Mouse (Mus musculus): Measurements from ENCODE around the gene Dtx3. TPM values are rescaled to one million over a fixed set of nuclear protein-coding genes. Genes with fewer than 3 reads are reported as not detected.
"Not testable (repeated sequence)": the region's sequence is repeated elsewhere in the genome, so short reads cannot be mapped to it uniquely, and the experiment has no call there.

The Dtx3 gene
- polyA plus RNA-seq, 1 experiment = 101 TPM

DNA sequence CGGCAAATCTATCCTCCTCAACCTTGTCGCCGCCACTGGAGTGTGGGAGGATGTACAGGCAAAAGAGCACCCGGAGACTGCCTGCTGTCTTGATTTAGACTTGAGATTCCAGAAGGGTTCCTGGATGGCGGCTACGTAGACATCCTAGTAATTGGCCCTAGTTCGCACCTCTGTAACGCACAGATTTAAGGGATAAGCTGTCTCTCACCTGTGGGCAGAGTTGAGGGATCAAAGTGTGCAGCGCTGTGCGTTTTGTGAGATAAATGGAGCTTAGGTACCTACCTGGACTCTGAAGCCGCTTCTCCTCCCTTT is 29.2 kb downstream of the Dtx3 start:
- WGBS = 27% methylated on average over 11 of the region's 11 CpGs
- no peak for TF ChIP-seq POLR2A (IDR thresholded peaks at IDR 0.05; ENCODE audit: low read depth, low read length)
- H3K27ac ChIP-seq (ENCODE audit: insufficient read depth, low read depth, low read length) = no peak overlapping the region
- peaks cover 2% of the 10 kb centered on the region; the same call in 1 of the 2 replicates for H3K27me3 ChIP-seq (replicated peaks; ENCODE audit: control insufficient read depth, insufficient read depth, low read length)
- H3K4me1 ChIP-seq (ENCODE audit: control insufficient read depth, insufficient read depth, low read length) = 0 out of 2 replicates have a peak, but pooled peaks cover 2% of the 10 kb centered on the region
- H3K36me3 ChIP-seq (ENCODE audit: control insufficient read depth, insufficient read depth, low read length) = no peaks in the 10 kb centered on the region
- no peak for DNase-seq
- peak overlapping the region; percentile 60 for H3K4me3 ChIP-seq (ENCODE audit: insufficient read depth, low read depth, low read length)

DNA sequence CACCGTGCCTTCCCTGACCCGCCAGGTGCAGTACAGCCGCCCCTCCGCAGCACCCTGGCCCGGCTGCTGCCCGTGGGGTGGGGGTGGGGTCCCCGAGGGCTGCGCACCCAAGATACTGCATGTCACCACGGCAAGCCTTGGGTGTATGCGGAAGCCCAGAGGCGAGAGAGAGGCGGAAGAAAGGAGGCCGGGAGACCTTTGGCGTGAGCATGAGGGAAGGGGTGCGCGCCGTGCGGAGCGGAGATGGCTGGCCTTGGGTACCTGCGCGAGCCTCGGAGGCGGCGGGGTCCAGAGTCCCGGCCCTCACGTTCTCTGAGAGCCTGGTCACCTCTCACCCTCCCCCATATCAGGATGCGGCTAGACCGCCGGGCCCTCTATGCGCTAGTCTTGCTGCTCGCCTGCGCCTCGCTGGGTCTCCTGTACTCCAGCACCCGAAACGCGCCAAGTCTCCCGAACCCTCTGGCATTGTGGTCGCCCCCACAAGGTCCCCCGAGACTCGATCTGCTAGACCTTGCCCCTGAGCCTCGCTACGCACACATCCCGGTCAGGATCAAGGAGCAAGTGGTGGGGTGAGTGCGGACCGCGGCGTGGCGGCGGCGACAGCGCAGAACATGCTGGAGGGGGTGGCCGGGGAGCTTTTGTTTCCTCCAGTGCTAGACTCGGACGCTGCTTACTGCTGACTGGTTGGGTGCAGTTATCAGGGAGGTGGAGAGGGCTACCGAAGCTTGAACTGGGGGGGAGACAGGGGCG is 29.7 kb downstream of the Dtx3 start:
- H3K27me3 ChIP-seq (replicated peaks; ENCODE audit: control insufficient read depth, insufficient read depth, low read length) = peaks cover 2% of the 10 kb centered on the region; the same call in 1 of the 2 replicates
- WGBS = 2% methylated on average over 56 of the region's 56 CpGs
- TF ChIP-seq CTCF (conservative IDR thresholded peaks at IDR 0.05; ENCODE audit: insufficient read depth, insufficient read length, low read depth, low read length) = no peak
- no peak for TF ChIP-seq POLR2A (IDR thresholded peaks at IDR 0.05; ENCODE audit: low read depth, low read length)

DNA sequence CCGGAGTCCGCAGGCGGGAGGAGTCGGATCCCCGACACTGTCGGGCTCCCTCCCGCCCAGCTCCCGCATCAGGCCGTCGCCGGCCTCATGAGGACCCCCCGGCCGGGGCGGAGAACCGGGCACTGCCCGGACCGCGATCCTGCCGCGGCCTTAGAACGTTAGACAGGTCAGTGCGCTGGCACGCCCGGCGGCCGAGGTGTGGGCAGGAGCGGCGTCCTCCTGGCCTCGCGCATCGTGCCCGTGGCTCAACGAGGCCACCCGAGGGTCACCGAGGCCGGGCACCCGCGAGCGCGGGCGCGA is 30.2 kb downstream of the Dtx3 start:
- WGBS = 3% methylated on average over 42 of the region's 42 CpGs
- TF ChIP-seq CTCF (conservative IDR thresholded peaks at IDR 0.05; ENCODE audit: insufficient read depth, insufficient read length, low read depth, low read length) = no peak
- TF ChIP-seq POLR2A (IDR thresholded peaks at IDR 0.05; ENCODE audit: low read depth, low read length) = no peak
- H3K27me3 ChIP-seq (replicated peaks; ENCODE audit: control insufficient read depth, insufficient read depth, low read length) = peaks cover 2% of the 10 kb centered on the region; the same call in 1 of the 2 replicates
- peak overlapping the region; percentile 5 for H3K27ac ChIP-seq (ENCODE audit: insufficient read depth, low read depth, low read length)
- H3K4me3 ChIP-seq (ENCODE audit: insufficient read depth, low read depth, low read length) = peak overlapping the region; percentile 60
- H3K36me3 ChIP-seq (ENCODE audit: control insufficient read depth, insufficient read depth, low read length) = no peaks in the 10 kb centered on the region
- DNase-seq = peak; percentile 34
- H3K4me1 ChIP-seq (ENCODE audit: control insufficient read depth, insufficient read depth, low read length) = 0 out of 2 replicates have a peak, but pooled peaks cover 2% of the 10 kb centered on the region

More for the DNA sequence above, 29.7 kb downstream of the Dtx3 start:
- H3K4me1 ChIP-seq (ENCODE audit: control insufficient read depth, insufficient read depth, low read length) = 0 out of 2 replicates have a peak, but pooled peaks cover 2% of the 10 kb centered on the region
- H3K4me3 ChIP-seq (ENCODE audit: insufficient read depth, low read depth, low read length) = peak overlapping the region; percentile 60
- H3K36me3 ChIP-seq (ENCODE audit: control insufficient read depth, insufficient read depth, low read length) = no peaks in the 10 kb centered on the region
- H3K27ac ChIP-seq (ENCODE audit: insufficient read depth, low read depth, low read length) = peak overlapping the region; percentile 5; the same call in 1 of the 2 replicates
- DNase-seq = no peak

DNA sequence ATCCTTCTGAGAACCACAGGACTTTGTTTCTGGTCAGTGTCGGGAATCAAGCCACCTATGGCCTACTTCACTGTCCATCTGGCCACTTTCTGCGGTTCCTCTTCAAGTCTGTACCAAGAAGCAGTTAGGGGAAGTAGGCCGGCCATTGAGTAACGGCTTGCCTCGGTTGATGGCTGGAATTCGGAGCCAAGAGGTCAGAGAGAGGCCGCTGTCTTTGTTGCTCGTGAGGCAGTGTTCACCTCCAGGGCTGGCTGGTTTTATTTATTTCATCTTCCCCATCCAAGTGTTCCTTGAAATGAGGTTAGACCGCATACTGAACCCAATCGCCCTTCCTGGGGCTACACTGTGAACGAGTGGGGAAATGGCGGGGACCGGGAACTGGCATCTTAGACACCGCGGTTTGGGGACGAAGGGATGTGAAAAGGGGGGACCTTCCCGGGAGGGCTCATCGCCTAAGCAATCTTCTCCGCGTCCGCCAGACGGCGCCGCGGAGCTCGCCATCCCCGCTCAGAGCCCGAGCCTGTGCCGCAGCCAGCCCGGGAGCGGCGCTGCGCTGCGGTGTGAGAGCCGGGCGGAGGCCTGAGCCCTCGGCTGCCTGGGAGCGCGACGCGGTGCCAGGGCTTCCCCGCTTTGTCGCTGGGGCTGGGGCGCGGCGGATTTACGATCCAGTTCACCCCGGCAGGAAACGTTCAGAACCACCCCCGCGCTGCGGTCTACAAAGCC is 30.7 kb downstream of the Dtx3 start, which contains the start of gene B4galnt1:
TSS of gene B4galnt1 (plus strand) at position 595 of the 723 bp plus-strand sequence.
- H3K36me3 ChIP-seq (ENCODE audit: control insufficient read depth, insufficient read depth, low read length) = no peaks in the 10 kb centered on the region
- H3K27me3 ChIP-seq (replicated peaks; ENCODE audit: control insufficient read depth, insufficient read depth, low read length) = peaks cover 2% of the 10 kb centered on the region; the same call in 1 of the 2 replicates
- peak within 1 kb of the TSS; percentile 60 for H3K4me3 ChIP-seq (ENCODE audit: insufficient read depth, low read depth, low read length)
- TF ChIP-seq CTCF (conservative IDR thresholded peaks at IDR 0.05; ENCODE audit: insufficient read depth, insufficient read length, low read depth, low read length) = peak; percentile 77
- no peak for TF ChIP-seq POLR2A (IDR thresholded peaks at IDR 0.05; ENCODE audit: low read depth, low read length)
- peak; percentile 72 for DNase-seq
- WGBS = 4% methylated on average over 52 of the region's 52 CpGs
- H3K27ac ChIP-seq (ENCODE audit: insufficient read depth, low read depth, low read length) = peak within 1 kb of the TSS; percentile 5
- peaks cover 2% of the 10 kb centered on the region; the same call in 1 of the 2 replicates for H3K4me1 ChIP-seq (ENCODE audit: control insufficient read depth, insufficient read depth, low read length)

DNA sequence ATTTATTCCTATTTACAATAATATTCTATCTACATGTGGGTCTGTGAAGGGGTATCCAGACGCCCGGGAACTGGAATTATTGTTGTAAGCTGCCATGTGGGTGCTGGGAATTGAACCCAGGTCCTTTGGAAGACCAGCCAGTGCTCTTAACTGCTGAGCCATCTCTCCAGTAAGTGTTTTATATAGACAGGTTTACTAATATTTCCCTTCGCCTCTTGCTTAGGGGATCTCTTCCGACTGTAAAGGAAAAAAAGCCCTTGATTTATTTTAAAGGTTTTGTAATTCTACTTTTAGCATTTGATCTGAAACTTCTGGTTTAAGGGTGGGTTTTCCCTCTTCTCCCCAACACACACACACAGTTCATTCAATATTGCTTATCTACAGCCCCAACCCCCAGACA is 31.3 kb downstream of the Dtx3 start:
- no peak overlapping the region for H3K4me3 ChIP-seq (ENCODE audit: insufficient read depth, low read depth, low read length)
- TF ChIP-seq CTCF (conservative IDR thresholded peaks at IDR 0.05; ENCODE audit: insufficient read depth, insufficient read length, low read depth, low read length) = no peak
- peaks cover 2% of the 10 kb centered on the region; the same call in 1 of the 2 replicates for H3K27me3 ChIP-seq (replicated peaks; ENCODE audit: control insufficient read depth, insufficient read depth, low read length)
- peaks cover 2% of the 10 kb centered on the region; the same call in 1 of the 2 replicates for H3K4me1 ChIP-seq (ENCODE audit: control insufficient read depth, insufficient read depth, low read length)
- no peak overlapping the region for H3K27ac ChIP-seq (ENCODE audit: insufficient read depth, low read depth, low read length)
- no peaks in the 10 kb centered on the region for H3K36me3 ChIP-seq (ENCODE audit: control insufficient read depth, insufficient read depth, low read length)
- WGBS = 92% methylated on average over 4 of the region's 4 CpGs
- DNase-seq = no peak

DNA sequence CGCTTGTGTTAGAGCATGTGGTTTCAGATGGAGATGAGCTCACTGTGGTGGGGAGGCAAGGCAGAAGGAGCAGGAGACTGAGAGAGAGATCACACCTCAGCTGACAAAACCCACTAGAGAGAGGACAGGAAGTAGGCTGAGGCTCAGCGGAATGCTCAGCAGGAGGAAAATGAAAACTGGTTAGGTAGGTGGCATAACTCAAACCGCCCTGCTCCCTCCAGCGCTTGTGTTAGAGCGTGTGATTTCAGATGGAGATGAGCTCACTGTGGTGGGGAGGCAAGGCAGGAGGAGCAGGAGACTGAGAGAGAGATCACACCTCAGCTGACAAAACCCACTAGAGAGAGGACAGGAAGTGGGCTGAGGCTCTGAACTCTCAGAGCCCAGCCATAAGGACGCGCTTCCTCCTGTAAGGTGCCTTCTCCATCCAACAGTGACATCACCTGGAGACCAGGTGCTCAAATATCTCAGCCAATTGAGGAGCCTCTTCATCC is 32.7 kb downstream of the Dtx3 start:
- 64% methylated on average over 7 of the region's 7 CpGs for WGBS
- not testable (repeated sequence) for H3K27me3 ChIP-seq (replicated peaks; ENCODE audit: control insufficient read depth, insufficient read depth, low read length); H3K27ac ChIP-seq (ENCODE audit: insufficient read depth, low read depth, low read length); DNase-seq; H3K4me3 ChIP-seq (ENCODE audit: insufficient read depth, low read depth, low read length); H3K4me1 ChIP-seq (ENCODE audit: control insufficient read depth, insufficient read depth, low read length); H3K36me3 ChIP-seq (ENCODE audit: control insufficient read depth, insufficient read depth, low read length)

DNA sequence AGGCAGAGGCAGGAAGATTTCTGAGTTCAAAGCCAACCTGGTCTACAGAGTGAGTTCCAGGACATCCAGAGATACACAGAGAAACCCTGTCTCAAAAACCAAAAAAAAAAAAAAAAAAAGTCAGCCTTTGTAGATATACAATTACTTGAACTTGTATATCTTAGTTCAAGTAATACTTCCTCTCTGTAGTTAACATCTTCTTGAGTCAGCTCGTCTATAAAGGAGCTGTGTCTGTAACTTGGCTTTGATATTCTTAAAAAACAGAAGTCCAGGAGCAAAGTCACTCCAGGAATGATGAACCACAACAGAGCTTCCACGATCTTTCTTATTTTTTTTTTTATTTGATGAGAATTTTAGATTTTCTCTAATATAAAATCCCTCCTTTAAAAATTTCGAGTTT is 34.8 kb downstream of the Dtx3 start:
- WGBS = 73% methylated on average over 3 of the region's 3 CpGs
- no peak for DNase-seq
- peaks cover 2% of the 10 kb centered on the region; the same call in 1 of the 2 replicates for H3K27me3 ChIP-seq (replicated peaks; ENCODE audit: control insufficient read depth, insufficient read depth, low read length)
- H3K36me3 ChIP-seq (ENCODE audit: control insufficient read depth, insufficient read depth, low read length) = no peaks in the 10 kb centered on the region
- H3K4me3 ChIP-seq (ENCODE audit: insufficient read depth, low read depth, low read length) = no peak overlapping the region
- no peak for TF ChIP-seq POLR2A (IDR thresholded peaks at IDR 0.05; ENCODE audit: low read depth, low read length)
- no peak for TF ChIP-seq CTCF (conservative IDR thresholded peaks at IDR 0.05; ENCODE audit: insufficient read depth, insufficient read length, low read depth, low read length)
- H3K27ac ChIP-seq (ENCODE audit: insufficient read depth, low read depth, low read length) = no peak overlapping the region
- H3K4me1 ChIP-seq (ENCODE audit: control insufficient read depth, insufficient read depth, low read length) = peaks cover 8% of the 10 kb centered on the region; the same call in 1 of the 2 replicates

Data from kidney, adult 2 months (tissue).